Mouse (Mus musculus): ENCODE data around the gene Slc9a9. TPM values are rescaled to one million over a fixed set of nuclear protein-coding genes. Genes with fewer than 3 reads are reported as not detected.

Gene Slc9a9
- polyA plus RNA-seq, 1 experiment from 2014 or later = 2.7 TPM

- Histone ChIP-seq H3K27ac (replicated peaks) (no peak overlapping the region), H3K4me2 (no peak overlapping the region), H3K4me3 (replicated peaks) (no peak overlapping the region), H3K36me3 (replicated peaks) (no peaks in the 10 kb centered on the region), H3K4me1 (replicated peaks) (no peaks in the 10 kb centered on the region), H3K27me3 (no peaks in the 10 kb centered on the region), H3K9ac (no peak overlapping the region), H3K9me3 (replicated peaks) (no peaks in the 10 kb centered on the region)
- 58% methylated on average over 6 of the region's 6 CpGs for WGBS (ENCODE audit: insufficient replicate concordance)
- no peak for ATAC-seq (ENCODE audit: insufficient read depth)
These were observed 98.4 kb downstream of the Slc9a9 start for GRCm38 (mm10) chr9:94768114-94768513.

- Histone ChIP-seq H3K27me3 (no peaks in the 10 kb centered on the region), H3K9ac (no peak overlapping the region), H3K4me3 (replicated peaks) (no peak overlapping the region), H3K9me3 (replicated peaks) (no peaks in the 10 kb centered on the region), H3K36me3 (replicated peaks) (no peaks in the 10 kb centered on the region), H3K4me2 (no peak overlapping the region), H3K4me1 (replicated peaks) (no peaks in the 10 kb centered on the region), H3K27ac (replicated peaks) (no peak overlapping the region)
- 50% methylated on average over 4 of the region's 4 CpGs for WGBS (ENCODE audit: insufficient replicate concordance)
- no peak for ATAC-seq (ENCODE audit: insufficient read depth)
These were observed 98.8 kb downstream of the Slc9a9 start for GRCm38 (mm10) chr9:94768524-94768923.

- no peak overlapping the region for H3K27ac ChIP-seq (replicated peaks)
- WGBS (ENCODE audit: insufficient replicate concordance) = 68% methylated on average over 4 of the region's 4 CpGs
- H3K4me2 ChIP-seq = no peak overlapping the region
- H3K36me3 ChIP-seq (replicated peaks) = no peaks in the 10 kb centered on the region
- ATAC-seq (ENCODE audit: insufficient read depth) = no peak
- no peak overlapping the region for H3K4me3 ChIP-seq (replicated peaks)
- H3K9me3 ChIP-seq (replicated peaks) = no peaks in the 10 kb centered on the region
- no peaks in the 10 kb centered on the region for H3K4me1 ChIP-seq (replicated peaks)
- no peak overlapping the region for H3K9ac ChIP-seq
- H3K27me3 ChIP-seq = no peaks in the 10 kb centered on the region
These were observed 103.6 kb downstream of the Slc9a9 start for GRCm38 (mm10) chr9:94773357-94773756.

- Histone ChIP-seq H3K4me2 (no peak overlapping the region), H3K9me3 (replicated peaks) (no peaks in the 10 kb centered on the region), H3K27ac (replicated peaks) (no peak overlapping the region), H3K9ac (no peak overlapping the region), H3K4me1 (replicated peaks) (no peaks in the 10 kb centered on the region), H3K27me3 (no peaks in the 10 kb centered on the region), H3K4me3 (replicated peaks) (no peak overlapping the region), H3K36me3 (replicated peaks) (no peaks in the 10 kb centered on the region)
- 57% methylated on average over 3 of the region's 3 CpGs for WGBS (ENCODE audit: insufficient replicate concordance)
- no peak for ATAC-seq (ENCODE audit: insufficient read depth)
These were observed 118.6 kb downstream of the Slc9a9 start for GRCm38 (mm10) chr9:94788261-94788660.

GRCm38 (mm10) chr9:94790966-94791365 is 121.3 kb downstream of the Slc9a9 start:
- ATAC-seq (ENCODE audit: insufficient read depth) = no peak
- 71% methylated on average over 2 of the region's 2 CpGs for WGBS (ENCODE audit: insufficient replicate concordance)

GRCm38 (mm10) chr9:94803073-94803472 is 133.4 kb downstream of the Slc9a9 start:
- no peaks in the 10 kb centered on the region for H3K36me3 ChIP-seq (replicated peaks)
- ATAC-seq (ENCODE audit: insufficient read depth) = no peak

More at GRCm38 (mm10) chr9:94790966-94791365, 121.3 kb downstream of the Slc9a9 start:
- Histone ChIP-seq H3K36me3 (replicated peaks) (no peaks in the 10 kb centered on the region), H3K4me1 (replicated peaks) (no peaks in the 10 kb centered on the region), H3K4me2 (no peak overlapping the region), H3K9me3 (replicated peaks) (no peaks in the 10 kb centered on the region), H3K27ac (replicated peaks) (no peak overlapping the region), H3K4me3 (replicated peaks) (no peak overlapping the region), H3K27me3 (no peaks in the 10 kb centered on the region), H3K9ac (no peak overlapping the region)

GRCm38 (mm10) chr9:94805506-94805905 is 135.8 kb downstream of the Slc9a9 start:
- Histone ChIP-seq H3K4me1 (replicated peaks) (no peaks in the 10 kb centered on the region), H3K4me3 (replicated peaks) (no peak overlapping the region), H3K36me3 (replicated peaks) (no peaks in the 10 kb centered on the region), H3K27ac (replicated peaks) (no peak overlapping the region), H3K4me2 (no peak overlapping the region), H3K9ac (no peak overlapping the region), H3K27me3 (no peaks in the 10 kb centered on the region), H3K9me3 (replicated peaks) (no peaks in the 10 kb centered on the region)
- 35% methylated on average over 8 of the region's 8 CpGs for WGBS (ENCODE audit: insufficient replicate concordance)
- ATAC-seq (ENCODE audit: insufficient read depth) = no peak

More at GRCm38 (mm10) chr9:94803073-94803472, 133.4 kb downstream of the Slc9a9 start:
- Histone ChIP-seq H3K27me3 (no peaks in the 10 kb centered on the region), H3K9me3 (replicated peaks) (no peaks in the 10 kb centered on the region), H3K4me3 (replicated peaks) (no peak overlapping the region), H3K4me2 (no peak overlapping the region), H3K27ac (replicated peaks) (no peak overlapping the region), H3K4me1 (replicated peaks) (no peaks in the 10 kb centered on the region), H3K9ac (no peak overlapping the region)

- Histone ChIP-seq H3K27ac (replicated peaks) (no peak overlapping the region), H3K4me1 (replicated peaks) (no peaks in the 10 kb centered on the region)
- no peak for ATAC-seq (ENCODE audit: insufficient read depth)
These were observed 145.8 kb downstream of the Slc9a9 start for GRCm38 (mm10) chr9:94815518-94815917.

GRCm38 (mm10) chr9:94821268-94821667 is 151.6 kb downstream of the Slc9a9 start:
- ATAC-seq (ENCODE audit: insufficient read depth) = no peak
- no peak overlapping the region for H3K9ac ChIP-seq
- no peak overlapping the region for H3K4me3 ChIP-seq (replicated peaks)
- WGBS (ENCODE audit: insufficient replicate concordance) = 67% methylated on average over 1 of the region's 1 CpGs
- no peaks in the 10 kb centered on the region for H3K4me1 ChIP-seq (replicated peaks)
- H3K27ac ChIP-seq (replicated peaks) = no peak overlapping the region
- H3K4me2 ChIP-seq = no peak overlapping the region
- H3K27me3 ChIP-seq = no peaks in the 10 kb centered on the region
- H3K9me3 ChIP-seq (replicated peaks) = no peaks in the 10 kb centered on the region
- H3K36me3 ChIP-seq (replicated peaks) = no peaks in the 10 kb centered on the region

More at GRCm38 (mm10) chr9:94815518-94815917, 145.8 kb downstream of the Slc9a9 start:
- Histone ChIP-seq H3K9ac (no peak overlapping the region), H3K9me3 (replicated peaks) (no peaks in the 10 kb centered on the region), H3K27me3 (no peaks in the 10 kb centered on the region), H3K4me2 (no peak overlapping the region), H3K4me3 (replicated peaks) (no peak overlapping the region), H3K36me3 (replicated peaks) (no peaks in the 10 kb centered on the region)
- 46% methylated on average over 5 of the region's 5 CpGs for WGBS (ENCODE audit: insufficient replicate concordance)

- Histone ChIP-seq H3K27ac (replicated peaks) (no peak overlapping the region), H3K36me3 (replicated peaks) (no peaks in the 10 kb centered on the region), H3K9ac (no peak overlapping the region), H3K4me2 (no peak overlapping the region), H3K4me1 (replicated peaks) (no peaks in the 10 kb centered on the region), H3K9me3 (replicated peaks) (no peaks in the 10 kb centered on the region), H3K4me3 (replicated peaks) (no peak overlapping the region), H3K27me3 (no peaks in the 10 kb centered on the region)
- whole genome bisulfite sequencing (ENCODE audit: insufficient replicate concordance) = 47% methylated on average over 1 of the region's 1 CpGs
- ATAC-seq (ENCODE audit: insufficient read depth) = no peak
These were observed 164.1 kb downstream of the Slc9a9 start for GRCm38 (mm10) chr9:94833836-94834235.

- H3K27ac ChIP-seq (replicated peaks) = no peak overlapping the region
- no peak overlapping the region for H3K9ac ChIP-seq
- WGBS (ENCODE audit: insufficient replicate concordance) = 77% methylated on average over 15 of the region's 15 CpGs
- no peak for ATAC-seq (ENCODE audit: insufficient read depth)
- H3K4me1 ChIP-seq (replicated peaks) = no peaks in the 10 kb centered on the region; the same call in 1 of the 2 replicates
- no peaks in the 10 kb centered on the region for H3K27me3 ChIP-seq
- H3K9me3 ChIP-seq (replicated peaks) = no peaks in the 10 kb centered on the region
- no peaks in the 10 kb centered on the region for H3K36me3 ChIP-seq (replicated peaks)
- H3K4me3 ChIP-seq (replicated peaks) = no peak overlapping the region
- H3K4me2 ChIP-seq = no peak overlapping the region
These were observed 167.7 kb downstream of the Slc9a9 start for GRCm38 (mm10) chr9:94837384-94837783.

GRCm38 (mm10) chr9:94838479-94839031 is 168.8 kb downstream of the Slc9a9 start:
- H3K4me2 ChIP-seq = no peak overlapping the region
- no peaks in the 10 kb centered on the region for H3K27me3 ChIP-seq
- no peaks in the 10 kb centered on the region for H3K9me3 ChIP-seq (replicated peaks)
- H3K4me1 ChIP-seq (replicated peaks) = no peaks in the 10 kb centered on the region; the same call in 1 of the 2 replicates
- 71% methylated on average over 8 of the region's 8 CpGs for WGBS (ENCODE audit: insufficient replicate concordance)
- no peak for ATAC-seq (ENCODE audit: insufficient read depth)
- no peak overlapping the region for H3K27ac ChIP-seq (replicated peaks)
- no peak overlapping the region for H3K9ac ChIP-seq
- H3K36me3 ChIP-seq (replicated peaks) = no peaks in the 10 kb centered on the region
- no peak overlapping the region for H3K4me3 ChIP-seq (replicated peaks)
